Mouse (Mus musculus) midbrain, embryonic 15.5 days (tissue): ENCODE data around the gene Clcnka. TPM values are rescaled to one million over a fixed set of nuclear protein-coding genes. Genes with fewer than 3 reads are reported as not detected.

Experiments
- ATAC-seq: fragments of 200-750 bp; cut with Nextera tagmentation; replicated peaks from 2 replicates; pipeline ENCODE4 v1.8.0; 2017; ENCODE audit warnings: moderate TSS enrichment
- H3K27ac ChIP-seq: fragments of 300-500 bp; sonication (generic); 2 replicates; pipeline ENCODE4 v1.5.1; 2015; ENCODE audit warnings: mild to moderate bottlenecking, inconsistent platforms
- H3K27me3 ChIP-seq: fragments of 300-500 bp; sonication (generic); replicated peaks from 2 replicates; pipeline ENCODE4 v1.6.1; 2015; ENCODE audit warnings: inconsistent platforms
- H3K36me3 ChIP-seq: fragments of 300-500 bp; sonication (generic); replicated peaks from 2 replicates; pipeline ENCODE4 v1.6.1; 2015; ENCODE audit warnings: inconsistent platforms
- H3K4me1 ChIP-seq: fragments of 300-500 bp; sonication (generic); 2 replicates; pipeline ENCODE4 v1.6.1; 2015; ENCODE audit warnings: inconsistent platforms
- H3K4me2 ChIP-seq: fragments of 300-500 bp; sonication (generic); 2 replicates; pipeline ENCODE4 v1.6.1; 2015; ENCODE audit warnings: inconsistent platforms, mild to moderate bottlenecking, moderate library complexity
- H3K4me3 ChIP-seq: fragments of 300-500 bp; sonication (generic); 2 replicates; pipeline ENCODE4 v1.5.1; 2015; ENCODE audit warnings: mild to moderate bottlenecking, inconsistent platforms
- H3K9ac ChIP-seq: fragments of 300-500 bp; sonication (generic); 2 replicates; pipeline ENCODE4 v1.6.1; 2015; ENCODE audit warnings: mild to moderate bottlenecking, inconsistent platforms
- H3K9me3 ChIP-seq: fragments of 300-500 bp; sonication (generic); 2 replicates; pipeline ENCODE4 v1.6.1; 2016; ENCODE audit warnings: inconsistent platforms
- WGBS: fragments of 180-500 bp; shearing (Covaris S2); methylation state at CpG from one replicate; pipeline ENCODE4 v1.1.7; 2015; ENCODE audit warnings: mixed read lengths; 5-methylcytosine and 5-hydroxymethylcytosine counted together
- polyA plus RNA-seq: library from polyadenylated mRNA; unstranded; fragments of >200 nt; fragmentation: Nextera tagmentation; extraction: Ambion mirVana; gene quantifications from 2 replicates; pipeline ENCODE4 v1.2.1, GENCODE M21; 2015

The Clcnka gene
- polyA plus RNA-seq, 1 experiment from 2014 or later, result not detected

DNA sequence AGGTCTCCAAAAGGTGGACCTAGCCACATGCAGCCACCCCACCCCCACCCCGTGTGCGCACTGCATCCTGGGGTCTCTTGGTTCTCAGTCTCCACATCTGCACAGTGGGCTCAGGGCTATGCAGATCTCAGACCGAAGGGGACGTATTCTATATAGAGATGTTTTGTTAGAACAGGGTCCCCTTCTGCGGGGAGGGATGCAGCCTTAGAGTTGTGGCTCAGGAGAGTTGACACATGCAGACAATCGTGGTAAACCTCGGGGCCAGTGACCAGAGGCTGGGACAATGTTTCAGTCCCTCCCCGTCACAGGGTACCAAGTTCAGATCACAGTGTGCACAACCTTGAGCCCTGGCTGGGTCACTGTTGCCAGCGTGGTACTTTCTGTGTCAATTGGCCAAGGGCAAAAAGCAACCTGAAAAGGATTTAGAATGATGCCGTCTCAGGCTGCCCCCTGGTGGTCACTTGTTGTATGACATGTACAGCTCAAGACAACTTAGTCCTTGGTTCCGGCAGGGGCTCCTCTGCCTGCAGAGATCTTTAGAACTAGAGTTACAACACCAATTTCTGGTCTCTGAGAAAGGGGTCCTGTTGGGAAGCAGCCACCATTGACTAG, 35.5 kb downstream of the Clcnka start:
- WGBS, result 27% methylated on average over 11 of the region's 11 CpGs
- H3K4me3 ChIP-seq, result no peak overlapping the region
- H3K9ac ChIP-seq, result no peak overlapping the region
- no peak overlapping the region for H3K27ac ChIP-seq
- H3K9me3 ChIP-seq, result no peaks in the 10 kb centered on the region
- ATAC-seq, result peak; percentile 32; the same call in 1 of the 2 replicates
- no peak overlapping the region for H3K4me2 ChIP-seq
- H3K4me1 ChIP-seq, result 0 out of 2 replicates have a peak, but pooled peaks cover 6% of the 10 kb centered on the region
- peaks cover 28% of the 10 kb centered on the region for H3K27me3 ChIP-seq
- H3K36me3 ChIP-seq, result no peaks in the 10 kb centered on the region

DNA sequence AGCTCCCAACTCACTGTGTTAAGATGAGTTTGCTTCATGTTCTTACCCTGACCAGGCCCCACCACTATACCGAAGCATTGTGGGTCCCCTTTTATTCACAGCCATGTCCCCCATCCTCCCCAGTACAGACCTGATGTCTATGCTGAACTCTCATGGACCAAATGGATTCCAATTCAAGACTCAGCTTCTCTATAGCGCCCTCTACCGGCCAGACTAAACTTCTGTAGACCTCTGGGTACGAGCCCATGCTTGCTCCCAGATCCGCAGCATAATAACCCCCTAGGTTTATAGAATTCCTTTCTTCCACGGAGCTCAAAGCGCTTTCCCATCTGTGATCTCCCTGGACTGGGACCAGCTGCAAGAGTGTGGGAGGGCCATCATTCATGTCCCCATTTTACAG, 37.7 kb downstream of the Clcnka start:
- Histone ChIP-seq H3K4me3 (no peak overlapping the region), H3K9me3 (no peaks in the 10 kb centered on the region), H3K4me2 (no peak overlapping the region), H3K9ac (no peak overlapping the region), H3K36me3 (no peaks in the 10 kb centered on the region), H3K27ac (no peak overlapping the region), H3K4me1 (no peaks in the 10 kb centered on the region), H3K27me3 (peaks cover 18% of the 10 kb centered on the region)
- 32% methylated on average over 7 of the region's 7 CpGs for WGBS
- no peak for ATAC-seq

DNA sequence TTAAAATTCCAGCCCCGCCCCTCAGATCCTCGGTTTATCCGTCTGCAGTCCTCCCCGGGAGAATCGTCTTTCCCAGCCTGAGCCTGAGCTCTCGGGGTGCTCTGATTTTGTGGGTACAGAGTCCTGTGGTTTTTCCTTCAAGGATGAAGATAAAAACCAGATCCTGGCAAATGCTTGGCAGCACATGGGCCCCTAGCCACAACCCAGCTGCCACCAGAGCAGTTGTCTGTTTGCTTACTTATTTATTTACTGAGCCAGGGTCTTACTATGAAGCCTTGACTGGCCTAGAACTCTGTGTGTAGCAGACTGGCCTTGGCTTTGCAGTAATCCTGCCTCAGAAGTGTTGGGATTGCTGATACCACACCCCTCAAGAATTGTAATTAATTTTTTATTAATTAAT, 39.3 kb downstream of the Clcnka start:
- ATAC-seq, result no peak
- Histone ChIP-seq H3K27me3 (peaks cover 5% of the 10 kb centered on the region; the same call in 1 of the 2 replicates), H3K4me1 (no peaks in the 10 kb centered on the region), H3K9ac (no peak overlapping the region), H3K4me2 (no peak overlapping the region), H3K9me3 (no peaks in the 10 kb centered on the region), H3K27ac (no peak overlapping the region), H3K4me3 (no peak overlapping the region), H3K36me3 (no peaks in the 10 kb centered on the region)
- WGBS, result 90% methylated on average over 6 of the region's 6 CpGs

DNA sequence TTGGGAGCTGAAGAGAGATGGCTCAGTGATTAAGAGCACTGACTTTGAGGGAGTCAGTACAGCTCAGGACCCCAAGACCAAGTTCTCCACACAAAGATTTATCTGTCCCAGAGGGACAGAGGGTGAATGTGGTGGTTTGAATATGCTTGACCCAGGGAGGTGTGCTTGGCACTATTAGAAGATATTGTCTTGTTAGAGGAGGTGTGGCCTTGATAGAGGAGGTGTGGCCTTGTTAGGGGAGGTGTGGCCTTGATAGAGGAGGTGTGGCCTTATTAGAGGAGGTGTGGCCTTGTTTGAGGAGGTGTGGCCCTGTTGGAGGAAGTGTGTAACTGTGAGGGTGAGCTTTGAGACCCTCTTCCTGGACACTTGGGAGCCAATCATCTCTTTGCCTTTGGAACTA, 40.7 kb downstream of the Clcnka start:
- Histone ChIP-seq H3K4me3 (no peak overlapping the region), H3K9me3 (no peaks in the 10 kb centered on the region), H3K27ac (no peak overlapping the region), H3K4me1 (no peaks in the 10 kb centered on the region), H3K4me2 (no peak overlapping the region), H3K9ac (no peak overlapping the region), H3K27me3 (0 out of 2 replicates have a peak, but pooled peaks cover 4% of the 10 kb centered on the region), H3K36me3 (no peaks in the 10 kb centered on the region)
- no peak for ATAC-seq

DNA sequence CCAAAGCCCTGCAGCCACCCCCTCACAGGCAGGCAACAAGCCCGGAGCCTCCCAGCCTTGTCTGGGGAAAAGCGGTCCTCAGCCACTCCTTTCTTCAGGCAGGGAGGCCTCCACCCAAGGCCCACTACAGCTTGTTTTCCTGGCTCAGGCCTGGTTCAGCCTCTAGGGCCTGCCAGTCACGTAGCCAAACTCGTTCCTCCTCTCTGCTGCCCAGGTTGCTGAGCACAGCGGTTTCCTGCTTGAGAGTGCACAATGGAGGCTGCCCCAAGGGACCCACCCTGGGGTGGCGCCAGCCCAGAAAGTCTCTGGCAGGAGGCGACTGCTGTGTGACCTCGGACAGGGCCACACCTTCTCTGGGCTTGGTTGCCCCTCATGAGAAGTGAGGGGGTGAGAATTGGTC, 44.7 kb downstream of the Clcnka start:
- Histone ChIP-seq H3K9ac (no peak overlapping the region), H3K27ac (no peak overlapping the region), H3K27me3 (no peaks in the 10 kb centered on the region), H3K4me1 (no peaks in the 10 kb centered on the region), H3K36me3 (no peaks in the 10 kb centered on the region), H3K4me3 (no peak overlapping the region), H3K9me3 (no peaks in the 10 kb centered on the region), H3K4me2 (no peak overlapping the region)
- 69% methylated on average over 8 of the region's 8 CpGs for WGBS
- no peak for ATAC-seq

DNA sequence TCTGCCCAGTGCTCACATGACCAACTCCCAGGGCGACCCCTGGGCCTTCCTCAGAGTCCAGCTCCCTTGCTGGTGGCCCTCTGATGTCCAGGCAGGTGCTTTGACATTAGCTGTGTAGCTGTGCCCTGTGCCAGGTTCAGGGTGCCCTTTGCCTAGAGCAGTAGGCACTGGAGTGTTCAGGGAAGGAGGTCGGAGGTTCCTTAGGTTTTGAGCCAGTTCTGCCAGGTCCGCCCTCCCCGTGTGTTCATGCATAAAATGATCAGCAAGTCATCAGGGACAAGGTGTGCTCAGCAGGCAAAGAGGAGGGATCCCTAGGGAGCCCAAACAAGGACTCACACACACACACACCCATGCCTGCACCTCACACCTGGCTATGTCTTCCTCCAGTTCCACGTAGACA, 45.5 kb downstream of the Clcnka start:
- whole genome bisulfite sequencing, result 76% methylated on average over 5 of the region's 5 CpGs

DNA sequence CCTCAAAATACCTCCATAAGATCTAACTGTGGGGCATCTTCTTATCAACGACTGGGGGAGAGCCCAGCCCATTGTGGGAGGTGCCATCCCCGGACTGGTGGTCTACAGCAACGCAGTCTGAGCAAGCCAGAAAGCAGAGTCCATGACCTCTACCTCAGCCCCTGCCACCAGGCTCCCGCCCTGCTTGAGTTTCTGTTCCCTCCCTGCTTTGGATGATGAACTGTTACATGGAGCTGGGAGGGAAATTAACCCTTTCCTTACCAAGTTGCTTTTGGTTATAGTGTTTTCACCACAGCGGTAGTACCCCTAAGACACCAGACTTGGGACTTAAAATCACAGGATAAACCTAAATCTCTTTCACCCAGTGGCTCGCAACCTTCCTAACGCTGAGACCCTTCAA, 46.6 kb downstream of the Clcnka start:
- H3K9me3 ChIP-seq, result no peaks in the 10 kb centered on the region
- H3K27ac ChIP-seq, result no peak overlapping the region
- H3K4me2 ChIP-seq, result no peak overlapping the region
- H3K36me3 ChIP-seq, result no peaks in the 10 kb centered on the region
- H3K4me3 ChIP-seq, result no peak overlapping the region
- H3K9ac ChIP-seq, result no peak overlapping the region
- ATAC-seq, result no peak
- 73% methylated on average over 7 of the region's 7 CpGs for WGBS
- H3K27me3 ChIP-seq, result no peaks in the 10 kb centered on the region
- H3K4me1 ChIP-seq, result no peaks in the 10 kb centered on the region

More for the DNA sequence above, 45.5 kb downstream of the Clcnka start:
- no peaks in the 10 kb centered on the region for H3K4me1 ChIP-seq
- no peak overlapping the region for H3K4me3 ChIP-seq
- no peak overlapping the region for H3K4me2 ChIP-seq
- H3K27ac ChIP-seq, result no peak overlapping the region
- no peak overlapping the region for H3K9ac ChIP-seq
- ATAC-seq, result no peak
- no peaks in the 10 kb centered on the region for H3K9me3 ChIP-seq
- no peaks in the 10 kb centered on the region for H3K36me3 ChIP-seq
- H3K27me3 ChIP-seq, result no peaks in the 10 kb centered on the region

DNA sequence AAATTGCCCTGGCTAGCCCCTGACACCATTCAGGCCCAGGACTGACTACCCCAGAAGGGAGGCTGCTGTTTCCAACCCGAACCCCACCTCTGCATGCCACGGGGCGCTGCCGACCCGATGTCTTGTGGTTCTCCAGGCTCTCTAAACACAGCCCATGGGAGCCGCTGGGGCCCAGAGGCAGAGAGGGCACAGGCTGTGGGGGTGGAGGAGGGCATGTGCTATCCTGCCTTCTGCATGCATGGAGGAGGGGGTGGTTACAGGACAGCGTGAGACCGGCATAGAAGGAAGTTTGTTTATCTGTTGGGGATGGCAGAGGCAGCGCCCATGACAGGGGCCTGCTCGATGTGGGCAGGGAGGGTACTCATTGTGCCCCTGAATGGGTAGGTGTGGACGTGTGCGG, 48.5 kb downstream of the Clcnka start:
- H3K36me3 ChIP-seq, result no peaks in the 10 kb centered on the region
- H3K4me3 ChIP-seq, result no peak overlapping the region
- no peaks in the 10 kb centered on the region for H3K9me3 ChIP-seq
- no peaks in the 10 kb centered on the region for H3K27me3 ChIP-seq
- H3K4me1 ChIP-seq, result no peaks in the 10 kb centered on the region
- no peak overlapping the region for H3K4me2 ChIP-seq
- no peak for ATAC-seq
- WGBS, result 89% methylated on average over 12 of the region's 12 CpGs
- no peak overlapping the region for H3K9ac ChIP-seq
- H3K27ac ChIP-seq, result no peak overlapping the region

DNA sequence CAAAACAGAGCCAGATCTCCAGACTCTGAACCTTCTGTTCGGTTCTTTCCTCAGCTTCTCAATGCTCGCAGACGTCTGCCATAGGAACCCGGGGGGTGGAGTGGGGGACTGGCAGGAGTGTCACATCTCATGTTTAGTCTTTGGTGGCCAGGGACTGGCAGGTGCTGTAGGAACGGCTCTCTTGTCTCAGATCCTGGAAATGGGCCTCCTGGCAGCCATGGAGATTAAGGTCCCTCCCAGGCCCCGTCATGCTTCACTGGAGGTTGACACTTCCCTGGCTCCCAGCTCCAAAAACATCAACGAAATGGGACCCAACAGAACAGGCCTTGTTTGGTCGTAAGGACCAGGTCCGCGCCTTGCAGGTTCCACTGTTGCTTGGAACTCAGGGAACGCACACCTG, 49.9 kb downstream of the Clcnka start:
- H3K27ac ChIP-seq, result no peak overlapping the region
- WGBS, result 58% methylated on average over 11 of the region's 11 CpGs
- H3K9ac ChIP-seq, result no peak overlapping the region
- no peaks in the 10 kb centered on the region for H3K4me1 ChIP-seq
- H3K9me3 ChIP-seq, result no peaks in the 10 kb centered on the region
- no peaks in the 10 kb centered on the region for H3K27me3 ChIP-seq
- no peaks in the 10 kb centered on the region for H3K36me3 ChIP-seq
- ATAC-seq, result no peak
- no peak overlapping the region for H3K4me3 ChIP-seq
- no peak overlapping the region for H3K4me2 ChIP-seq

DNA sequence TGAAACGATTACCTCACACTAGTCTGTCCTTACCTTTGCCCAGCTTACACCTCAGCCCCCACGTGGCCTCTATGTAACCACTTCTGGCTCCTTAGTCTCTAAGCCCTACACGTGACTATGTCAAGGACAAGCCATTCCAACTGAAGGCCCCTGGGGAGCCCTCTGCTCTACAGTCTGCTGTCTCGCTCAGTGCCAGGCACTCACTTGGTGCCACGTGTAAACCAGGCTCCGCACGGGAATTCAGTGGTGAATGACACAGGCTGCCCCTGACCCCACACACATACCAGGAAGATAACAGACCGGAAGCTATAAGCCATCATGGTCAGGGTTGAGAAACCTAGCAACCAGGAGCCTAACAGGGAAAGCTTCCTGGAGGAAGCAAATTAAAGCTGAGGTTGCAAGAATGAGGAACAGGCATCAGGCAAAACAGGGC, 51.1 kb downstream of the Clcnka start:
- H3K27me3 ChIP-seq, result no peaks in the 10 kb centered on the region
- no peaks in the 10 kb centered on the region for H3K4me1 ChIP-seq
- H3K36me3 ChIP-seq, result no peaks in the 10 kb centered on the region
- 71% methylated on average over 8 of the region's 8 CpGs for WGBS
- no peak overlapping the region for H3K9ac ChIP-seq
- H3K4me2 ChIP-seq, result no peak overlapping the region
- no peak overlapping the region for H3K27ac ChIP-seq
- ATAC-seq, result no peak
- H3K9me3 ChIP-seq, result no peaks in the 10 kb centered on the region
- no peak overlapping the region for H3K4me3 ChIP-seq

DNA sequence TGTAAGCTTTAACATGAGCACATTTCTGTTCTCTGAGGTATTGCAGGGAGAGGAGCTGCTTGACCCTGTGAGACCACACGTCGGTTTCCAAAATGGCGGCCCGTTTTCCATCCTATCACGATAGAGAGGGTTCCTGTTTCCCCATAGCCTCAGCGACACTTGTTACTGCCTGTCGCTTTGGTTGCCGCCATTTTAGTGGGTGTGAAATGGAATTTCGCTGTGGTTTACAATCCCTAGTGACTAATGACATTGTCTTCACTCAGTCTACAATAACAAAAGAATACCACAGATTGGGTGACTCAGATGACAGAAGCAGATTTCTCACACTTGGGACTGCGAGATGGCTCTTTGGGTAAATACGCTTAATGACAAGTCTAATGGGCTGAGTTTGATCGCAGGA, 53.3 kb downstream of the Clcnka start:
- no peaks in the 10 kb centered on the region for H3K36me3 ChIP-seq
- H3K27ac ChIP-seq, result no peak overlapping the region
- H3K4me2 ChIP-seq, result no peak overlapping the region
- no peak overlapping the region for H3K4me3 ChIP-seq
- H3K9me3 ChIP-seq, result no peaks in the 10 kb centered on the region
- no peaks in the 10 kb centered on the region for H3K4me1 ChIP-seq
- H3K9ac ChIP-seq, result no peak overlapping the region
- 92% methylated on average over 12 of the region's 12 CpGs for WGBS
- ATAC-seq, result no peak
- no peaks in the 10 kb centered on the region for H3K27me3 ChIP-seq

DNA sequence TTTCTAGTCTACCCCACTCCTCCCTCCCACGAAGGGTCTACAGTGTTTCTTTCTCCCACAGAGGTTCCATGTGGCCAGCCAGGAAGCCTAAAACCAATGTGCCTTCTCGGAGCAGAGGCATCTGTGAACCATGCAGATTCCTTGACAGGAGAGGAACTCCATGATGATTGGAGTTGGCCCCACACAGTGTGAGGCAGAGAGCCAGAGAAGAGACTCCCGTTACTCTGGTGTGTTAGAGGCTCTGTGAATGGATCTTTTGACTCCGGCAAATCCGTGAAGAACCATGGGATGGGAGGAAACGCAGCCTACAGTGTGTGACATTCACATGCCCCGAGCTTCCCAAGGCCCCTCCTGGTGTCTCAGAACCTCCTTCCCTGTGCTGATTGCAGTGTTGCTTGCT, 55.0 kb downstream of the Clcnka start:
- Histone ChIP-seq H3K27ac (no peak overlapping the region), H3K36me3 (no peaks in the 10 kb centered on the region), H3K9ac (no peak overlapping the region), H3K9me3 (no peaks in the 10 kb centered on the region), H3K27me3 (no peaks in the 10 kb centered on the region), H3K4me2 (no peak overlapping the region), H3K4me3 (no peak overlapping the region), H3K4me1 (peaks cover 4% of the 10 kb centered on the region; the same call in 1 of the 2 replicates)
- no peak for ATAC-seq
- 54% methylated on average over 7 of the region's 7 CpGs for WGBS

DNA sequence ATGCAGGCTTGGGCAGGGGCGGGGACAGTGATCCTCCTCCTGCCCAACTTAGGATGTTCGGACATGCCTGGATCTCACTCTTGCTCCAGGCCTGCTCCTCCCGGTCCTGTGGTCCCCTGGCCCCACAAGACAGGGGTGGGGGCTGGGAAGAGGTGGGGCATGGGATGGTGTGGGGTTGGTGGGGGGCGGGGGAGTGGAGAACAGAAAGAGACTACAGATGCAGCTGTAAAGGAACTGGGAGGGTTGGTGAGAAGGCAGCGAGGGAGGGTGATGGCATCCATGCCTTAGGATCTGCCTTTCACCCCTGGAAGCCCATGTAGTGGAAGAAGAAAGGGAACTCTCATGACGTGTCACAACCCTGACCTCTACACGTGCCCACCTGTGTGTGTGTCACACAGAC, 57.0 kb downstream of the Clcnka start:
- ATAC-seq, result no peak
- Histone ChIP-seq H3K36me3 (no peaks in the 10 kb centered on the region), H3K27me3 (no peaks in the 10 kb centered on the region), H3K9me3 (no peaks in the 10 kb centered on the region), H3K9ac (no peak overlapping the region), H3K4me1 (peaks cover 12% of the 10 kb centered on the region; the same call in 1 of the 2 replicates), H3K4me2 (no peak overlapping the region), H3K4me3 (no peak overlapping the region), H3K27ac (no peak overlapping the region)
- 67% methylated on average over 7 of the region's 7 CpGs for WGBS
